Mouse (Mus musculus): Measurements from ENCODE around the gene Rp9. TPM values are rescaled to one million over a fixed set of nuclear protein-coding genes. Genes with fewer than 3 reads are reported as not detected.
A peak's percentile ranks its signal among the peaks of the same experiment; 100 is the strongest.
"Not testable (repeated sequence)": the region's sequence is repeated elsewhere in the genome, so short reads cannot be mapped to it uniquely, and the experiment has no call there.

Gene Rp9
- total RNA-seq, 2 experiments from 2014 or later = 16.9 to 71.3 TPM

DNA sequence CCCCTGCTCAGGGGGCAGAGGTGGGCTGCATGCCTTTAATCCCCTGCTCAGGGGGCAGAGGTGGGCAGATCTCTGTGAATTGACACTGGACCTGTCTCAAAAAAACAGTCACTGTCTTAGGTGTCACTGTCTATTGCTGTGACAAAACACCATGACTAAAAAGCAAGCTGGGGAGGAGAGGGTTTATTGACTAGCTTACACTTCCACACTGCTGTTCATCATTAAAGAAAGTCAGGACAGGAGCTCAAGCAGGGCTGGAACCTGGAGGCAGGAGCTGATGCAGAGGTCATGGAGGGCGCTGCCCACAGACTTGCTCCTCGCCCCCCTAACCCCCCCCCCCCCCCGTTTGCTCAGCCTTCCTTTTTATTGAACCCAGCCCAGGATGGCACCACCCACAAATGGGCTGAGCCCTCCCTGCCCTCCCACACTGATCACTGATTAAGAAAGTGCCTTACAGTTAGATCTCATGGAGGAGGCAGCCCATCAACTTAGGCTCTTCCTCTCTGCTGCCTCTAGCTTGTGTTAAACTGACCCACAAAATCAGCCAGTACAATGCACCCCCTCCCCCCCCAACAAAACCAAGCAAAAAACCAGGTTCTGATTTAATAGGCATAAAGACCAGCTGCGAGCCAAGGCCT is 41.4 kb downstream of the Rp9 start:
- no peak for ATAC-seq (replicated peaks; ENCODE audit: low FRiP score, poor library complexity, severe bottlenecking)

DNA sequence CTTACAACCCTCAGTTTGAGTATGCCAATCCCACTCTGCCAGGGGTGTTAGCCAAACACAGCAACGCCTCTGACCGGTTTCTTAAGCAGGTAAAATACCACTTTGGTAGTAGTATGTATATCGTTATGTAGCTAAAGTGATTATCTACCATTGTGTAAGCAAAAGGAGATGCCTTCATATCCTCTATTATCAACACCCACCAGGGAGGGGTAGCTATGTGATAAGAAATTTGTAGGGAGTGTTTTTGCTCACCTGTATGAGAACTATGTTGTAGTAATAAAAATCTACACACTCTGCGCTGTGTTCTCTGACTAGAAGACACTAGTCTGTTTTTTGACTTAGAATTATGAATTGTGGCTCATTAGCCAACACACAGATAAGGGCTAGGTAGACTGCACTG is 44.8 kb downstream of the Rp9 start:
- ATAC-seq (replicated peaks; ENCODE audit: low FRiP score, poor library complexity, severe bottlenecking) = no peak

DNA sequence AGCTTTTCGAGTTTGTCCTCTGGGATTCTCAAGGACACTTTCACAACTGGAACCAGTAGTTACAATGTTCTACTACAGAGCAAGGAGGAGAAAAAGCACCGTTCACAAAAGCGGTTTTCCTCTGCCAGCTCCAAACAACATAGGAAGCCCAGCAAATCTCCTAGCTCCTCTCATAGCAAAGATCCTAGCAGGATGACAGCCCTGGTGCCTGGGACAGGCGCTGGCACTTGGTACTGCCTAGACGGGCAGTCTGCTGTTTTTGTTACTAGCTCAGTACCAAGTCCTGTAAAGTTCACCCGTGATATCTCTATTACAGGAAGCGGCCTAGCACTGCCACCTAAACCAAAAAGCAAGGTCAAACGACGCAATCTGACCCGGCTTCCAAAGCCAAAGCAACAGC is 45.3 kb downstream of the Rp9 start:
- ATAC-seq (replicated peaks; ENCODE audit: low FRiP score, poor library complexity, severe bottlenecking) = no peak

DNA sequence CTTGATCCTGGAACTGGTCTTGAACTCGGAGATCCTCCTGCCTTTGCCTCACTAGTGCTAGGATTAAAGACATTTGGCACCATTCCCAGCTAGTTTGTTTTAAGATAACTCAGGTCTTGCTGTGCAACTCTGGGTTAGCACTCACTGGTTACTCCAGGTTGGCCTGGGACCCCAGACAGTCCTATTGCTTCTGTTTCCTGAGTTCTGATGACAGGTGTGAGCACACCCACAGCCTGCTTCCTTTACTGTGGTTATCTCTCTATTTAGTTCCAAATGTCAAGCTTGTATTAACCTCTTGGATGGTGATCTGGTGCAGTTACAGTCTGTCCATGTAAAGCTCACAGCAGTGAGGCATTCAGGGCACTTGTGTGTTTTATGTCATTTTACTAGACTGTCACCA is 46.0 kb downstream of the Rp9 start:
- ATAC-seq (replicated peaks; ENCODE audit: low FRiP score, poor library complexity, severe bottlenecking) = no peak

DNA sequence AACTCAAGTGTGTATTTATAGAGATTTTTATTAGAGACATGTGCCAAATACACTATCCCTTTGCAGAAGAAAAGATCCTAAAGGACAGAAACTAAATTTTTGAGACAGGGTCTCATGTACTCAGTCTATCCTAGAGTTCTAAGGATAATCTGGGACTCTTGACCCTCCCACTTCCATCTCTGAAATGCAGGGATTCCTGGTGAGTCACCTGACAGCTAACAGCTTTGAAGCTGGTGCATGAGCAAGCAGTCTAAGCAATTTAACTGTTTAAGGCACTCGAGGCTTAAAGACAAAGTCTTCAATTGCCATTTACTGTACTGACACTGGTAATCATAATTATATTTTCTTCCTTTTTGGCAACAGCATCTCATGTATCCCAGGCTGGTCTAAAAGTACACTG is 47.0 kb downstream of the Rp9 start:
- no peak for ATAC-seq (replicated peaks; ENCODE audit: low FRiP score, poor library complexity, severe bottlenecking)

DNA sequence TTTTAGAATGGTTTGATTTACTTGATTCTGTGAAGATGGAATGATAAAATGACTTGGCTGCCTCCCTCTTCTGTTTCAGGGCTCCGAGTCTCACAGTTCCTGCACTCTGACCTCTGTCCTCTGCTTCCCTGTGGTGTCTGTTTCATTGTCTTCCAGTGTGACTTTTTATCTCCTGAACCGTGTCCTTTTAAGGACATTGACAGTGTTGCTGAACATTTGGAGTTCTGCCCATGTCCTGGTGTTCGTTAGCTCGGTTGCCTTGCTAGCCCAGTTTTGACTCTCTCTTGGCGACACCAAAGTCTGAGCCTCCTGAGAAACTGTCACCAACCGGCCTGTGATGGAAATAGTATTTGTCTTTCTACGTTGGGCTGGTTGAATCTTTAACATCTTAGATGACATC is 49.1 kb downstream of the Rp9 start:
- no peak for ATAC-seq (replicated peaks; ENCODE audit: low FRiP score, poor library complexity, severe bottlenecking)

DNA sequence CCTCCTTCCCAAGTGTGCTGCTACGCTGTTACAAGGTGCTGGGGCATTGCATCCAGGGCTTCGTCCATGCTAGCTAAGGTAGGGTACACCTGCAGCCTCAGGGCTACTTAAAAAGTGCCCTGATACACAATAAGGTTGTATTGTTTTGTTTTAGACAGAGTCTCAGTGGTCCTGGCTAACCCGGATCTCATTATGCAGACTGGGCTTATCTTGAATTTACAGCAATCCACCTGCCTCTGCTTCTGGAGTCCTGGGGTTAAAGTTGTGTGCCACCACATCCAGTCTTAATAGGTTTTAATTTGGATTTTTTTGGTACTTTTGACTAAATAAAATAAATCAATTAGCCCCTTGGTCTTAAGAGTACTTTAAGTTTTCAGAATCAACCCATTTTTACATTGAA is 49.7 kb downstream of the Rp9 start:
- ATAC-seq (replicated peaks; ENCODE audit: low FRiP score, poor library complexity, severe bottlenecking) = no peak

DNA sequence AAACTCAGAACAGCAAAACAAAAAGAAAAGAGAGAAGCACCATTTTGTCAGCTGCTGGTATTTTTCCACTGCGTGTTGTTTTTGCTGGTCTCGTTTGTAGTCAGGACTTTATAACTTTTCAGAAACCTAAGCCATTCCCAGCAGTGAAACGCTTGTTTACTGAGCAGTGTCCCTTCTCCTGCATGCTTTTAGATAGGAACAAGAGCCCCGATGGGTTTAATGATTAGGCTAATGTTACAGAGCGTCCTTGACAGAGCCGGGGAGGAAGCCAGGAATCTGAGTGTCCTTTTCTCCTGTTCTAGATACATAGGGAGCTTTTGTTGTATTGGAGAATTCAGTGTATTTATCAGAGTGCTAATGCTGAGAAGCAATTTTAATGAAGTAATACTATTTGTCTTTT is 52.0 kb downstream of the Rp9 start:
- ATAC-seq (replicated peaks; ENCODE audit: low FRiP score, poor library complexity, severe bottlenecking) = no peak

DNA sequence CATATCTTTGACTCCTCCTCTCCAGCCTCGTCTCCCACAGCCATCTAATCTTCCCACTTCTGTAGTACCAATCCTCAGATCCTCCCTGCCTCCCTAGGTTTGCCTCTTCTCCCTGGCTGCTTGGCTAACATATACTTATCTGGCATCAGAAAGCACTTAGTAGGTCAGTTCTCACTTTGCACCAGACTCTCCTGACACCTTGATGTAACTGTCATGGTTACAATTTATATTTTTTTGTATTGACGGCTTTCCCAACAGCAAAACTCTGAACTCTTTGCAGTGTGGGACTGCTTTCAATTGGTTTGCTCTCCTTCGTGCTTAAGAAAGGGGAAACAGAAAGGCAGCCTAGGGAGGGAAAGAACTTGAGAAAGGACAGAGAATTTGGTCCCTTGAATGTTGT is 53.4 kb downstream of the Rp9 start:
- ATAC-seq (replicated peaks; ENCODE audit: low FRiP score, poor library complexity, severe bottlenecking) = no peak

DNA sequence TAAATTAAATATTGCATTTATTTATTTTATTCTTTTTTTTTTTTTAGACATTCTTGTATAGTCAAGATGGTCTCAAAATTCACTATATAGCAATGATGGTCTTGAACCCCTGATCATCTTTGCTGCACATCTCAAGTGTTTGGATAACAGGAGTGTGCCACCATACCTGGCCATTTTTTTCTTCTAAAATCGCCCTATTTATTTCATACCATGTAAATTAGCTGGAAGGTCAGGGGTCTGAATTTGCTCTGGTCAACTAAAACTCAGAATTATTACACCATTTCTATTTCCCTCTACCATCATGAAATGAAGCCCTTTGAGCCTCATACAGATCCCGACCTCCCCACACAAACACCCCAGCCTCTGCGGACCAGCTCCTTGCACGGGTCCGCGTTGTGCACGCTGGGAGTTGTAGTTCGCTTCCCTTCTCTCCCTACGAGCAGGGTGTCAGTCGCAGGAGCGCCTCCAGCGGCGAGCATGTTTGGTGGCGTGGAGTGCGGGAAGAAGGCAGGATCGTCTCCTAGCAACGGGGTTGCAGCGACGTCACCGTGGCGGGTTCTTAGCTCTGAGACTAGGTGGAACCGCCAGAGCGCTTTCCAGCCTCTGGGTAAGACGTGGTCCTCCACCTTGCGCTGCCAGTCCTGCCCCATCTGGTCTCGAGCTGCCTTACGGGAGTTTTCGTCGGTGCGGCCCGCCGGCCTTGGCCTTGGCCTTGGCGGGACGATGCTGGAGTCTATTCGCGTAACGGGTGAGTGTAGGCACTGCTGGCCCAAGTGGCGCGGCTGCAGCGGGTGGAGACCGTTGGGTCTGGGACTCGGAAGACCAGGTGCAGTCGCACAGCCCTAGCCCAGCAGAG is 58.3 kb downstream of the Rp9 start, which contains the start of gene 9530077C05Rik:
Gene 9530077C05Rik (plus strand): TSS at position 512 of the 856 bp plus-strand sequence.
- ATAC-seq (replicated peaks; ENCODE audit: low FRiP score, poor library complexity, severe bottlenecking) = peak; percentile 100

DNA sequence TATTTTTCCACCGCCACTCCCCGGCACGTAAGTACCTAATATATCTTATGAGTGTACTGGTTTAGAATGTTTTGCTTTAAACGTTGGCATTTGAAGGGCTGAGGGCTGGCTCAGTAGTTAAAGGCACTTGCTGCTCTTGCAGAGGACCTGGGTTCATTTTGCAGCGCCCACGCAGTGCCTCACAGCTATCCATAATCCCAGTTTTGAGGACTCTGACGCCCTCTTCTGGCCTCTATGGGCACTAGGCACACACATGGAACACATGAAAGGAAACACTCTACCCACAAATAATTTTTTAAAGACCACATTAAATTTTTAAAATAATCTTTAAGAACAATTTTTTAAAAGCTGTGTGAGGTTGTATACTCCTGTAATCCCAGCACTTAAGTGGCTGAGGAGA is 60.0 kb downstream of the Rp9 start:
- no peak for ATAC-seq (replicated peaks; ENCODE audit: low FRiP score, poor library complexity, severe bottlenecking)

DNA sequence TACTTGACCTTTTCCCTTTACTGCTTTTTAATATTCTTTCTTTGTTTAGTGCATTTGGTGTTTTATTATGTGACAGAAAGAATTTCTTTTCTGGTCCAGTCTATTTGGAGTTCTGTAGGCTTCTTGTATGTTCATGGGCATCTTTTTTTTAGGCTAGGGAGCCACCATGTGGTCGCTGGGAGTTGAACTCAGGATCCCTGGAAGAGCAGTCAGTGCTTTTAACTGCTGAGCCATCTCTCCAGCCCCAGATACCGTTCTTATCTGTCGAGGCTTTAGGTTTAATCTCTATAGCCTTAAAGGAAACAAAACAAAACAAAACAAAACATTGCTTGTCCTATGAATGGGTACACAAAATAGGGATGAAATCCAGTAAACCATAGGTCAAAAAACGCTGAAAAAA is 61.2 kb downstream of the Rp9 start:
- ATAC-seq (replicated peaks; ENCODE audit: low FRiP score, poor library complexity, severe bottlenecking) = not testable (repeated sequence)

DNA sequence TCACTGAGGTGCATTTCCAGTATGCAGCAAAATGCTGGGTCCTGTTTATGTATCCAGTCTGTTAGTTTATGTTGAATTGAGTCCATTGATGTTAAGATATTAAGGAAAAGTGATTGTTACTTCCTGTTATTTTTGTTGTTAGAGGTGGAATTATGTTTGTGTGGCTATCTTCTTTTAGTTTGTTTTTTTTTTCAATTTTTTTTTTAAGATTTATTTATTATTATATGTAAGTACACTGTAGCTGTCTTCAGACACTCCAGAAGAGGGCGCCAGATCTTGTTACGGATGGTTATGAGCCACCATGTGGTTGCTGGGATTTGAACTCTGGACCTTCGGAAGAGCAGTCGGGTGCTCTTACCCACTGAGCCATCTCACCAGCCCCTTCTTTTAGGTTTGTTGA is 61.9 kb downstream of the Rp9 start:
- not testable (repeated sequence) for ATAC-seq (replicated peaks; ENCODE audit: low FRiP score, poor library complexity, severe bottlenecking)

DNA sequence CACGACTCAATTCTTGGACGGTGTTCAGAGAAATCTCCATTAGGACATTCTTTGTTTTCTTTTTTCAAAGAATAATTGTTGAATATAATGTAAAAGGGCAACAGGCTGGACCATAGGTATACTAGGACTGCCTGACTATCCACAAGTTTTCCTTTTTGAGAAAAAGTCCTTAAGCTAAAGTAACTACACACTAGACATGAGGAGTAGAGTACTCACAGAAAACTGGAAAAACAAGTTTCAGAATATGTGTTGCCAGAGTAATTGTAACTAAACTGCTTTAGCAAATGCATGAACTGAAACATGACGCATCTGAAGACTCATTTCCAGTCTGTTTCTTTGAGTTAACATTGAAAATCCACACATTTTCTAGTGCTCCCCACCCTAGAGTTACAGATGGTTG is 64.1 kb downstream of the Rp9 start:
- ATAC-seq (replicated peaks; ENCODE audit: low FRiP score, poor library complexity, severe bottlenecking) = no peak

DNA sequence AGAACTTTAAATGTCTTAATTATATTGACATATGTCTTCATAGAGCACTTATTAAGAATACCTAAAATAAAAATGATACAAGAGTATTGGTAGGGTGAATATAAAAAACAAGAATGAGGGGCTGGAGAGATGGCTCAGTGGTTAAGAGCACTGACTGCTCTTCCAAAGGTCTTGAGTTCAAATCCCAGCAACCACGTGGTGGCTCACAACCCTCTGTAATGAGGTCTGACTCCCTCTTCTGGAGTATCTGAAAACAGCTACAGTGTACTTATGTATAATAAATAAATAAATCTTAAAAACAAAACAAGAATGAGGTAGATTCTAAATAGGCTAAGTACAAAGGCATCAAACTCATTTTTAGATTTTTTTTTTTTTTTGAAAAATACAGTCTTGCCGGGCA is 66.0 kb downstream of the Rp9 start:
- not testable (repeated sequence) for ATAC-seq (replicated peaks; ENCODE audit: low FRiP score, poor library complexity, severe bottlenecking)

DNA sequence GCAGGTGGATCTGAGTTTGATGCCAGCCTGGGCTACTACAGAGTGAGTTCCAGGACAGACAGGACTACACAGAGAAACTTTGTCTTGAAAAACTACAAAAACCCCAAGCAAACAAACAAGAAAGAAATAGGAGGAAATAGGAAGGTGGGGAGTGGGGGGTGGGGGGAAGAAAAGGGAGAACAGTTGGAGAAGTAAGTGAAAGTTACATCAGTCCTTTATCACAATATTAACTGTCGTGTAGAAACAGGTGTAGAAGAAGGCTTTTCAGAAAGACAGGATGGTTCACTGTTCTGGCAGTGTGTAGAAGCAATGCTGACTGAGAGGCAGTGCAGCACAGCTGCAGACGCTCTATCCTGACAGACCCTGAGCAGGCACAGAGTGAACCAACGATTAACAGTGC is 66.6 kb downstream of the Rp9 start:
- ATAC-seq (replicated peaks; ENCODE audit: low FRiP score, poor library complexity, severe bottlenecking) = no peak

DNA sequence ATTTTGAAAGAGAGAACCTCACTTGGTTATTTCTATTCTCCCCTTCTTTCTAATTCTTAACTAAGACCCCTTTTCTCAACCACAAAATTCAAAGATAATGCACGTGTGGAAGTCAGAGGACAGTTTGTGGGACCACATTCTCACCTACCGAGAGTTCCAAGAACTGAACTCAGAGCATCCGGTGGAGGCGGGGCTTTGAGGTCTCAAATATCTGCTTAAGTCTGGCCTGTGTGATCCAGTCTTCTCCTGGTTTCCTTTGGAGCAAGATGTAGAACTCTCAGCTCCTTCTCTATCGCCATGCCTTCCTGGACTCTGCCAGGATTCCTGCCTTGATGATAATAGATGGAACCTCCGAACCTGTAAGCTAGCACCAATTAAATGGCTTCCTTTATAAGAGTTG is 67.5 kb downstream of the Rp9 start:
- ATAC-seq (replicated peaks; ENCODE audit: low FRiP score, poor library complexity, severe bottlenecking) = no peak

DNA sequence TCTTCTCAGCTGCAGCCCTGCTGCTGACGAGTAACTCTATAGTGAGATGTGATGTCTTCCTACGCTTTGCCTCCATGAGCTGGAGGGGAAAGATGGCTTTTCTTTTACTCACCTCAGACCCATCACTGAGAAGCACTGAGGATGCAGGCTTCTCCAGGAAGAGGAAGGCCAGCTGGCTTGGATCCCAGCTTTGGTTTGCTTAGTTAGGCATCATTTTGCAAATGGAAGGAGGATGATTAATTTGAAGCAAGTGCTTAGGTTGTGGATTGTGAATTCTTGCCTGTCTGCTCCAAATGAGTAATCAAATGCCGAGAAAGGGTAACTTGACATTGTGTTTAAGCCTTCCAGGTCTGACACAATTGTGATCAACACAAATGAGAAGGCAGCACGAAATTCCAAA is 70.5 kb downstream of the Rp9 start:
- no peak for ATAC-seq (replicated peaks; ENCODE audit: low FRiP score, poor library complexity, severe bottlenecking)

DNA sequence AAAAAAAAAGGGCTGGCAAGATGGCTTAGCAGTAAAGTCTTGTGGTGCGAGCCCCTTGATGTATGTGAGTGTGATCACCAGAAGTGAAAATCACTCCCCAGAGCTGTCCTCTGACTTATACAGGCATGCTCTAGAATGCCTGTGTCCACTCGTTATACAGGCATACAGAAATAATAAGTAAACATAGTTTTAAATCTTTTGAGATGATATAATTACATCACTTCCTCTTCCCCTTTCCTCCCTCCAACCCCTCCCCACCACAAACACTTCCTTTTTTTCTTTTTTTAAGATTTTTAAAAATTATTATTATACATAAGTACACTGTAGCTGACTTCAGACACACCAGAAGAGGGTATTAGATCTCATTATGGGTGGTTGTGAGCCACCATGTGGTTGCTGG is 74.8 kb downstream of the Rp9 start:
- ATAC-seq (replicated peaks; ENCODE audit: low FRiP score, poor library complexity, severe bottlenecking) = no peak

DNA sequence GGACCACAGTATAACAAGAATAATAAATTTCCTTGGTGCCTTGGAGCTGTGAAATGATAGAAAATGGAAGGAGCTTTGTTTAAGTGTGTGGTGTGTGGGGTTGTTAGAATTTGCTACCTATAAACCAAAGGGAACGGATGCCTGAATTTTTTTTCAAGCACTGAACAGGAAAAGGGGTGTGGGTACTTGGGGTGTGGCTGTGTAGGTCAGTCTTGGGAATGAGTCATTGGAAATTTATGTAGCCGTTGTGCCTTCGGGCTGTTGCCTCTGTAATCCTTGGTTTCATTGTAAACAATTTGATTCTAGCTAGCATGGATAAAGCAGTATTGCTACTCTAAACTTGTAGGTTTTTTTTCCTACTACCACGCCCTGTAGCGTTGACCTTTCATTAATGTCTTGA is 79.2 kb downstream of the Rp9 start:
- ATAC-seq (replicated peaks; ENCODE audit: low FRiP score, poor library complexity, severe bottlenecking) = no peak

DNA sequence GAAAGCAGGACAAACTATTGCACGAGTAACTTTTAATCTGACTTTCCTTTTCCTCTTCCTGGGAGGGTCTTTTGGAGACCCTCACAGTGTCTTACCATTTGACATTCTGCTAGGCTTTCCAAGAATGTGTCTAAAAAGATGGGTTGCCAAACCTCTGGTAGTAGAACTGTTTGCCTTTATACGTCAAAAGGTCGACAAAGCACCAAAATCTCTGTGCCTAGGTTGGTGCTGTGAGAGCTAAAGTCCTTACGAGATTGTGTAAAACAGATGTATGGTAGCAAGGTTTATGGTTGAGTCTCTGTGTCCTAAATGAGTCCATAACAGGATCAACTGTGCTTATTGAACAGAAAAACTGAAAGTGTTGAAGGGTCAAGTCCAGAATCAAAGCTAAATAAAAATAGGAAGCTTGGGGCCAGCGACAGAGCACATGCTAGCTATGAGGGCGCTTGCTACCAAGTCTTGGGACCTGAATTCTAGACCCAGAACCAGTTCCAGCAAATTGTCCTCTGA is 79.8 kb downstream of the Rp9 start:
- no peak for ATAC-seq (replicated peaks; ENCODE audit: low FRiP score, poor library complexity, severe bottlenecking)

All from erythroid progenitor cell, adult 5-6 weeks (primary cell).